Mouse (Mus musculus) kidney, adult 11 months (tissue): ENCODE measurements around the gene Gbp7.
"Not testable (repeated sequence)": the region's sequence is repeated elsewhere in the genome, so short reads cannot be mapped to it uniquely, and the experiment has no call there.

Experiments used
- DNase-seq: peaks from one replicate; pipeline ENCODE4 v3.0.0; 2022

Gbp7 gene

DNA sequence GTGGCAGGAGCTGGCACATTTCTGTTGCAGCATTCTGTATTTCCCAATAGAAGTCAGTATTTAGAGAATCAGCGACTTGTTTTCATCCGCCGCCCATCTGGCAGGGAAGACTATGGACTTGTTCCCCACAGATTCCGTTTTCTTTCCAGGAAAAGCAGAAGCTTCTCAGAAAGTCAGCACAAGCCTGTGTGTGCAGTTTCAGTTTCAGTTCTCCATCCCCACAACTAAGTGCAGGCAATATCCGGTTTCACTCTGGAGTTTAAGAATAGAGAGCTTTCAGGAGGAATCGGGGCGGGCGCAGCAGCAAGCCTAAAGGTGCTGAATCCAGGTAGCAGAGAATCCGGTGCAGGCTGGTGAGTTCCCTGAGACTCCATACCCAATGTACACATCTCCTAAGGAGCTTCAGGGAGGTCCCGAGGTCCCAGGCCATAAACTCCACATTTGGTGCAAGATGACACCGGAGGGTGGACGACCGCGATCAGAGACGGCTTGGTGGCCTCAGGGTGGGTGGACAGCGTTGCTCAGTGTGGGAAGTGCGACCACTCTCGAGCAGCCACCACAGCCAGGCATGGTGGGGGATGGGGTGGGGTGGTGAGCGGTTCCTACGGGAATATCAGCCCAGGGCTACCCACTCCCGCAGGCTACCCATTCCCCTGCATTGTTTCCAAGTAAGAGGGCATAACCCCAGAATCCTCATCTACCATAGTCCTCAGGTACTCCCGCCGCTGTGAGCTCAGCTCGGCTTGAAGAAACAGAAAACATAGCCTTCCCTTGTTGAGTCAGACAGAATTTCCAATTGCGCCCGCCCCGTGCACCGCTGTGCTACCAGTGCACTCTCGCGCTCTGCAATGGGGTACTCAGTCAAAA is at the start of gene Gbp7:
TSS of gene Gbp7 (plus strand) at position 256 of the 867 bp plus-strand sequence.
- peak; percentile 49 for DNase-seq

DNA sequence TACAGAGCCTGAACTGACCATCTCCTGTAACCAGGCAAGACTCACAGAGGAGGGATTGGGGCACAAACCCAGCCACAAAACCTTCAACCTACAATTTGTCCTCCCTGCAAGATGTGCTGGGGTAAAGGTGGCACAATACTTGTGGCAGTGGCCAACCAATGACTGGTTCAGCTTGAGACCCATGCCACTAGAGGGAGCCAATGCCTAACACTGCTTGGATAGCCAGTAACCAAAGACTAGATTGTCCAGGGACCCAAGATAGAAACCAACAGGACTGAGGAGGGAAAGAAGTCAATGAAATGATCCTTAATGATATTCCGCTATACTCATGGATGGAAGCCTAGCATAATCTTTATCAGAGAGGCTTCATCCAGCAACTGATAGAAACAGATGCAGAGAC is 39.7 kb upstream of the Gbp7 start:
- peak; percentile 61 for DNase-seq

DNA sequence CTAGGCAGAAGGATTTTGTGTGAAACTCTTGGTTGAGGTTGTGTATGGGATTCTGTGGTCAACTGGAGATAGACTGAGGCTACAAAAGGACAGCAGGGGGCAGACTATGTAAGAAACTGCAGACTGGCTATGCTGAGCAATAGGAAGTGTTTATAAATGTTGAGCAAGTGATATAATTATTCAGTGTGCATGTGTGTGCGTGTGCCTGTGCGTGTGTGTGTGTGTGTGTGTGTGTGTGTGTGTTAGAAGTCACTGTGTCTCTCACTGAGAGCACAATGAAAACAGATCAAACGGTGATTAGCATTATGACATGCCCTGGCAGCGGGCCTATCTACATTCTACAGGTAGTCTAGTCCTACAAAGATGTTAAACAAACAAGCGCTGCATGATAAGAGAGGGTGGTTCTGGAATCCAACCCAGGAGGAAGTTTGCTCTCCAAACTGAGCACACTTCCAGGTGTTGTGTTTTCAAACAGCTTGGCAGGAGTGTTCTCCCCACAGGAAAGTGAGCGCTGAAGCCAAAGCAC is 36.5 kb upstream of the Gbp7 start, which contains the start of gene Gbp5:
TSS of gene Gbp5 (plus strand) at position 443 of the 526 bp plus-strand sequence.
- peak; percentile 81 for DNase-seq

DNA sequence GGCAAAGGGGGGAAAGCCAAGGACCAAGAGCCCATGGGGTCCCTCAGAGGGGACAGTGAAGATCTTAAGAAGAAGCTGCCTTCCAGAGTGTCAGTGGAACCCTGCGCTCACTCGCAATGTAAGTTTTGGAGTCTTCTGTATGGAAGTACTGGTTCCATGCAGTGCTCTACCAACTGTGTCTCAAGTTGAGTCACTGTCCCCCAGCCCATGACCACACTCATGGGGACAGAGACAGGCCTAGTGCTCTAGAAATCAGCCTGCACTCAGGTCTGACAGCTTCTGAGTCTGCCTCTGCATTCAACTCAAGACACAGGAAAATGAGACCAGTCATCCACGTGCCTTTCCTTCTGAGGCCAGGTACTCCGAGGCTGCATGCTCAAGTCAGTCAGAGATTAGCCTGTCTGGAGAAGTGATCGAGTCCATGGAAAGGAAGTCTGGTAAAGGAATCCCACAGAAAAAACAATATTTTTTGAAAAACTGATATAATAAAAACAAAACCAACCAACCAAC is 34.9 kb upstream of the Gbp7 start:
- no peak for DNase-seq

DNA sequence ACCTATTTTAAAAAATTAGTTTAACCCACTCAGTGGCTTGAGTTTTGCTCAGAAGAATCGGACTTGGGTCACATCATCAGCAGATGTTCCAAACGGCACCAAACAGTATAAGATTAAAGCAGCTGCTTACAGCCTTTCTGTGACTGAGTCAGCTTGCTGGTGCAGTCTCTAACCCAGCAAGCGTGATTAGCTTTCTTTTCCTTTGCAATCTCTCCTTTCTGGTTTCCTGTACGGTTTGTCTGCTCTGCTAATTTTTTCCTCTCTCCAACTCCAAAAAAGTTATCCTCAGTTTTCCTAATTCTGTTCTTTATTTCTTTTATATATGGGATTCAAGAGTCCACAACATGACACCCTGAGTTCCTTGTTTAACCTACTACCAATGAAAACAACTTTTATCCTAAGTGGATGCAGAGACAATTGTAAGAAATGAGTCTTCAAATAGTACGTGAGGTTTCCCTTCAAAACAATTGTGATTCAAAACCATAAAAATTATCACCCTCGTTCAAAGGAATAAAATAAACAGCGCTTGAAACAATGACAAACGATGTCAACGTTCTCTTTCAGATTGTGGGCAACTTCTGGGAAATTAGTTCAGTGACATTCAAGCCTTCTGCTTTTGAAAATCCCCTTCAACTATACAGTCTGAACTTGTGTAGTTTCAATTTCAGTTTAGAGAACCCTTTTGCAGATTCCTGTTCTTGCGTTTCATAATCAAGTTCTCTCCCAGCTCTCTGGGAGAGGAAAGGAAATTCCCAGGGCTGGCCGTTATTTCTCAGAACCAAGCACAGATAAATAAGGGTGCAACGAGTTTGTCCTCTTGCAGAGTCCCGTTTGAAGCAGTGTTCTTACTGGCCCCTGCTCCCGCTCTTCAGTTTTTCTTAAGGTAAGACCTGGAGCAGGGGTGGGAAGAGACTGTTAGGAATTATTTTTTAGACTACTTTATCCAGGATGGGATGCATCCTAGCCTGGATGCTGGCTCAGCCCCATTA is 33.7 kb upstream of the Gbp7 start:
- DNase-seq, result no peak

DNA sequence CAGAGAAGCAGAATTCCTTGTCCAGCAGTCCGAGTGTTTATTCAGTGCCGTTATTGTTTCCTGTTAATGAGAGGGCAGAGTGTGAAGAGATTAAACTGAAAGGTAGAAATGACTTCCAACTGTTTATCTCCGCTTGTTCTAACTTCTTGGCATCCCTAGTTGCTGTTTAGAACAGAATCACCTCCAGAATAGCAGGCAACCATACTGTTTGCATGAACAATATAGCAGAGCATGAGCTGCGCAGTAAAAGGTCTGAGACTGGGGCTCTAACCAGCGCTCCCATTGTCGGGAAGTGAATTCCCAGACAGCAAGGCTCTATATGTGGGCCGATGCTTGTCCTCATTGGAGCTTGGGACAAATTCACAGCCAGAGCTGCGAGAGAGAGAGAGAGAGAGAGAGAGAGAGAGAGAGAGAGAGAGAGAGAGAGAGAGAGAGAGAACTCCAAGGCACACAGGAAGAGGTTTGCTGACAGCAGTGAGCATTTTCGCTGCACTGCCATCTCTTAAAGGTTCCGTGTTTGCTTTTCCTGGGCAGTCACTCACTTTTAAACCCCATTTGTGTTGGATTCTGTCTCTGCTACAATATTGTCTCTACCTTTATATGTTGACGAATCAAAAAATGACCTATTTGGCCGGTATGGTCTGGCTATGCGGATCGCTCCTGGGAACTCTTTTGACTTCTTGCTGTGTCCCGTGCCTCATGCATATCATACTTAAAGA is 32.9 kb upstream of the Gbp7 start:
- DNase-seq, result no peak

DNA sequence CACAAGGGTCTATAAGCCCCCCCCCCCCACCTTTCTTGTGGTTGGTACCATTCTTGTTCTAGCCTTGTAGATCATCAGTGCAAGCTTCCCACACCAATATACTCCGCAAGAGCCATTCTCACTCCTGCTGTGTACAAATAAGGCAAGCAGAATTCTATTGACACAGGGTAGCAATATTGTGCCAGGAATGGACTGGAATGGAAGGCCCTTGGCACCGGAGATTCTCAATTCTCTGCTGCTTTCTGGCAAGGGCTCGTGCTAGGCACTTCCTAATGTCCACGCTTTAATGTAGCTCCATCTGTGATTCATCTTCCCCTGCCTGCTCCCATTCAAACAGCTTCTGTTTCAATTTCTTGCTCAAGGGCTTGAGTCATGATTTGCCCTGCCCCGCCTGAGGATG is 31.2 kb upstream of the Gbp7 start:
- DNase-seq, result no peak

DNA sequence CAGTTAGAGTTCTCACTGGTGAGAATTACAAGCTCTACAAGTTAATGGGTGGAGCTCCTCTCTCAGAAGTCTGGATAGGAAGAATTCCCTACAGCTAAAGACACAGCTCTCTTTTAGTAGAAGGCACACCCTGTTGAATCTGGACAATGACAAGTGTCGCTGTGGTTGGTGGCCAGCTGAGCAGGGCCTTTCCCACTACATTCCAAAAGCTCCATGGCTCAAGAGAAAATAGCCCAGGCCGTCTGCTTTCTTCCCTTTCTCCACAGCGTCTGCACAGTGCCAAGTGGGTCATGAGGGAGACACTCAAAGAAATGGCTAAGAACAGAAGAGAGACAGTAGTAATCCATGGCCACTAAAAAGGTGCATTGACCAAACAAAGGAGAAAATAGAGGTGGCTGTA is 2.0 kb upstream of the Gbp7 start:
- no peak for DNase-seq

DNA sequence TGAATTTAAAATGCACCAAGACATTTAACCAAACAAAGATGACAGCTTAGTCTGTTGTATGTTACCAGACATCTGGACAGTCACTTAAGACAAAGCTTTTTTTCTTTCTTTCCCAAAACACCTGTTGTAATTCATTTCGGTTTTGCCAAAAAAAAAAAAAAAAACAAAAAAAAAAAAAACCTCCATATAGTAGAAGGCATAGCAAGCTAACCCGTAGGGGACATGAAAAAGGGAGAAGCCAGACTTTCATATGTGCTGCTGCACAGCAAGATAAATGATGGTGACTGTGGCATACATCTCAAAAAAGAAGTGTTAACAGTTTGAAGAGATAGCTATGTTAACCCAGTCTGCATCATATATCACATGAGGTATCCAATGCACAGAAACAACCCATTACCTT is 545 bp upstream of the Gbp7 start:
- no peak for DNase-seq

DNA sequence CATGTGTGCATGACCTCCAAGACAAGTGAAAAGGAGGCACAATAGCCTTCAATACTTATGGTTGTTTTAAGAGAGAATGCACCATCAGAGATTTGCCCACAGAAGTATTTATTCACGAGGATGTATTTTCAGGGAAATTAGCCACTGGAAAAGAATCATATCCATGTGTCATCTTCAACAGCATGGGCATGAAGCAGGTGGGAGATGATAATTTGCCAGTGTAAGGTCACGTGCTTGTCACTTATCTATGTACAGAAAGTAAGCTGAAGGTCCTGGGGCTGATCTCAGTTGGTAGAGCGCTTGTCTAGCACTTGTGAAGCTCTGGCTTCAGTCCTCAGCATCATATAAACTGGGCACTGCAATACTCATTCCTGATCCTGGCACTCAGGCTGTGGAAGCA is 1.5 kb downstream of the Gbp7 start:
- no peak for DNase-seq

DNA sequence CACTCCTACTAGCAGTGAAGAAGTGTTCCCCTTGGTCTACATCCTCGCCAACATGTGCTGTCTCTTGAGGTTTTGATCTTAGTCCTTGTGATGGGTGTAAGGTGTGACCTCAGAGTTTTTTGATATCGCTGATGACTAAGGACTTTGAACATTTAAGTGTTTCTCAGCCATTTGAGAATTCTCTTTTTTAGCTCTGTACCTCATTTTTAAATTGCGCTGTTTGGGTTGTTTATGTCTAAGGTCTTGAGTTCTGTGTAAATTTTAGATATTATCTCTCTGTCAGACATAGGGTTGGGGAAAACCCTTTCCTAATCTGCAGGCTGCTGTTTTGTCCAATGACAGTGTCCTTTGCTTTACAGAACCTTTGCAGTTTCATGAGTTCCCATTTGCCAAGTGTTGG is 3.0 kb downstream of the Gbp7 start:
- DNase-seq, result no peak

DNA sequence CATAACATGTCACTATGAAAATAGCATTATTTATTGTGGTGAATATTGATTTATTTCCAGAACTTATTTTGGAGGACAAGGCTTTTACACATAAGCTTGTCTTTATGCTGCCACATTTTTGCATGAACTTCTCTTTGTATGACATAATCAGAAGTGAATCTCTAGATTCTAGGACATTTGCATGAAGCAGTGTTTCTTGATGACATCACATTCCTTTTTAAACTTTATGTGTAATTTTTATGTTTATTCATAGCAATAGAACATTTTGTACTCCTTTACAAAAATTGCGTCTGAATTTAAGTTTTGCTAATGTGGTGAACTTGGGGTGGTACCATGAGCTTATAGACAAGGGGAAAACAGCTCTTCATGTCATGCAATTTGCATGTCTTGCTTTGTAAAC is 5.5 kb downstream of the Gbp7 start:
- DNase-seq, result no peak

DNA sequence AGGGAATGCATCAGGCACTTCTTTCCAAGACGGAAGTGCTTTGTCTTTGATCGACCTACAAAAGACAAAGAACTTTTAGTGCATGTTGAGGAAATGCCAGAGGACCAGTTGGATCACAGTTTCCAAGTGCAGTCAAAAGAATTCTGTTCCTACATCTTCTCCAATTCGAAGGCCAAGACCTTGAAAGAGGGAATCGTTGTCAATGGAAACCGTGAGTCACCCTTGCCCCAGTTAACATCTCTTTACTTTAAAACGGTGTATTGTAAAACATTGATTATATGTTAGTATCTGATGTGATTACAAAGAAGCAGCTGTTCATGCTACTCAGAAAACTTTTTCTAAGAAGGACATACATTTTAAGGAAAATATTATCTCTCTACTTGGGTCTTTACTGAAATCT is 11.2 kb downstream of the Gbp7 start:
- no peak for DNase-seq

DNA sequence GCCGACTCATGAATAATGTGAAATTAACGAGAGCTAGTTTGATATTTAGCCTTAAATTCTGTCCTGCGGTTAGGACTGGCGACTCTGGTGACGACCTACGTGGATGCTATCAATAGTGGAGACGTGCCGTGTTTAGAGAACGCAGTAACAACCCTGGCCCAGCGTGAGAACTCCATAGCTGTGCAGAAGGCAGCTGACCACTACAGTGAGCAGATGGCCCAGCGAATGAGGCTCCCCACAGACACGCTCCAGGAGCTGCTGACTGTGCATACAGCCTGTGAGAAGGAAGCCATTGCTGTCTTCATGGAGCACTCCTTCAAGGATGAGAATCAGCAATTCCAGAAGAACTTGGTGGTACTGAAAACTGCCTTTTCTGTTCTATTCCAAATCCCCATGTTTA is 12.6 kb downstream of the Gbp7 start:
- not testable (repeated sequence) for DNase-seq

DNA sequence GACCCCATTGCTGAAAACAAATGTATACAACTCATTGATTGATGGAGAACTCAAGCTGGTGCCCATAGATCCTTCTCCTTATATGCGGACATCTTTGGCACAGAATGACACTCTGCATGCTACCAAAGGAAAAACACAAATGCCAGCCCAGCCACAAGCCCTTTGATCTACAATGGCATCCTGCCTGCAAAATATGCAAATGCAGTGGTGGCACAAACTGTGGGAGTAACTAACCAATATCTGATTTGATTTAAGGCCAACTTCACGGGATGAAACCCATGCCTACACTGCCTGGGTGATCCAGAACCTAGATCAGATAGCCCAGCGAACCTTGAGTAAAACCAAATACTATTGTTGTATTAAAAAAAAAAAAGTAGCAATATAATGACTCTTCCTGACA is 16.5 kb downstream of the Gbp7 start:
- DNase-seq, result peak; percentile 9

DNA sequence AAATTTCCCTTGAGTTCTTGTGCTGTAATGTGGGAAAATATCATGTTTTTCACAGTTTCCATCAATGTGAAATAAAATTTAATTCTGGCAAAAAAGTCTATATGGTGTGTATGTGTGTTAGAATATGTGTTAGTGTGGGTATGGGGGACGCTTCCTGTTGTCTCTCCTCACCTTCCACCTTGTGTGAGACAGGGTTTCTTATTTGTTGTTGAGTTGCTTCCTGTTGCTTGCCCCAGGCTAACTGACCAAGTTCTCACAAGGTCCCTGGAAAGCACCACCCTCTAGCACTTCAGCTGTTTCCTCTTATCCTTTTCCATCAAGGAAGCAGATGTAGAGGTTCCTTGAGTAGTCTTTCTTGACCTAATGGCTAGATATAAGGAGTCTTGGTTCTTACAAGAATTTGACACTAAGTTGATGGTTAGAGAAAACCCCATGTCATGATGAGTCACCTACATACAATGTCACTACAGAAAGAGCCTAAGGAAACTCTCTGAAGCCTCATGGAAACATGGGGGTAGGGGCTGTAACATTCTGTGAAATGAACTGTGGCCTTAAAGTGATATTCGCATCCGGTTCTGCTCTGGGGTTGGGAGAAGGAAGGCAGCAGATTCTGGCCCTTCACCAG is 20.0 kb downstream of the Gbp7 start:
- no peak for DNase-seq

DNA sequence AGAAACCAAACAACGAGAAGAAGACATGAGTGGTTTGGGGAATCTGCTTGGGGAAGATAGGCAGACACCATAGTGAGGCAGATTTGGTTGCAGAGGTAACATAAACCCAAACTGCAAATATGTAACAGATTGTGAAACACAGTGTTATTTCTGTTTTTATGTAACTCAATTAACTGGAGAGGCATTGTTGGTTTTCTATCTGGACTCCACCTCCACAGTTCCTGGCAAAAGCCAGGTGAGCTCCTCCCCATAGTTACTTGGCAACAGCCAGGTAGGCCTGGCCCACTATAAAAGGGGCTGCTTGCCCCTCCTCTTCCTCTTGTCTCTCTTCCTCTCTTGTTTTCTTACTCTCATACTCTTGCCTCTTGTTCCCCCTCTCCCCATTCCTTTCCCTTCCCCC is 24.5 kb downstream of the Gbp7 start:
- DNase-seq, result peak; percentile 41

DNA sequence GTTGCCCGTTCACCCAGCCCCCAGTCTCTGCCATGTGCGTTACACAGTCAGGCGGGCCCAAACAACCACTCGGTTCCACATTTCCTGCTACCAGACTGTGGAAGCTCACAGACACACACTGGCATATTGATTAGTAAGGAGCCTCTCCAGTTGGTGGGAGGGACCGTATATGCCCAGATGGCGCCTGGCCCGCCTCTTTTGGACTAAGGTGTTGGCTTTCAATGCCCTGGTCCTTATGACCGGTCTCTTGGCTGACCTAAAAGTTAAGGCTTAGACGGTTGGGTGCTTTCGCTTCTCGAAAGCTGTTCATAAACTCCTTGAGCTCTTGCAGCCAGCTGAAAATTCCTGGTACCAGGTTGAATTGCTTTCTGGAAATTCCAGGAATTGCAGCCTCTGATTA is 25.5 kb downstream of the Gbp7 start:
- peak; percentile 77 for DNase-seq

DNA sequence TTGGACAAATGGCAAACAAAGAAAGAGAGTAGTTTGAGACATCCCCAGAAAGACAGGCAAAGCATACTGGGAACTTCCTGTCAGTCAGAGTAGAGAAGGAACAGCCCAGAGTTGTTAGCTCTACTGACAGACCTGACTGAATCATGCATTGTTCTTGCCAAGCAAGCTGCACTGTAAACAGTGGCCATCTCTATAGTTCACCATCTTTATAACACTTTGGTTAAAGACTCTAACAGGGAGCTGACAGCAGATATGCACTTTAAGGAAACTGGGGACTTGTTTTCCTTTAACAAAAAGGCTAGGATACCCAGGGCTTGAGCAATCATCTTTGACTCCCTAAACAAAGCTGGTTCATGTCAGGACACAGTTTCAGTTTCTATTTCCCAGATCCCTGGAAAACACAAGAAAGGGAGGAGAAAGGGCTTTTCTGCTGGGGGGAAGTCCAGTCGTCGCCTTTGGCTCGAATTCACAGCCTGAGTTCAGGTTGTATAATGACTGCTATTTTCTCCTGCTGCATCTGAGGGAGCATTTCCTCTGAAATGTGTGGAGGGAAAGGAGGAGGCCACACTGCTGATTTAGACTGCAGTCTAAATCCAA is 29.6 kb downstream of the Gbp7 start, which contains the start of gene Gbp3:
TSS of gene Gbp3 (plus strand) at position 395 of the 597 bp plus-strand sequence.
- peak; percentile 45 for DNase-seq

DNA sequence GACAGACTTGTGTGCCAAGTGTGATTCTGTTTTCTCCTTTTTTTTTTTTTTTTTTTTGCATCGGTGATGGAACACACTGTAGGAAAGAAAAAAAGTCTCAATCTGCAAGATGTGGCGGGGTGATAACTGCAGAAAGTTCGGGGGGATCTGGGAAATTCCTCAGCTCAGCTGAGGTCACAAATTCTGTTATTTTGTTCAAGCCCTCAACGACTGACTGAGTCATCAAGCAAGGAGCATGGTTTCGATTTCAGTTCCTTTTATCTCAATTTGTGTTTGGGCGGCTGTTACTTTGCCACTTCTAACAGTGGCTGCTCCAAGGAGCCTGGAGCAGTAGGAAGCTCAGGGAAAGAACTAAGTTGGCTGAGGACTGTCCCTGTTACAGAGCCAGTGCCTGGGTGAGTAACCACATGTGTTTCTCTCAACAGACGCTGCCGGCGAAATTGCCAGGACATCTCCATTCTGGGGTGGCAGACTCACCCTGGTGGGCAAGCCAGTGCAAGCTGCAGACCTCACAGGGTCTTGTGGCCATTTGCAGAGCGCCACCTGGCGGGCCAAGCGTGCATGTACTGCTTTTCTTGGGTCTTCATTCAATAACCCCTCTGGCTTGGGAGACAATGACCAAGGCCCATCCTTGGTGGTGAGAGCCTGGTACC is 30.3 kb downstream of the Gbp7 start:
- peak; percentile 81 for DNase-seq
